Mouse (Mus musculus) kidney, postnatal 0 days (tissue): ENCODE data around the gene Mrpl14. TPM values are rescaled to one million over a fixed set of nuclear protein-coding genes. Genes with fewer than 3 reads are reported as not detected.

Source experiments
- ATAC-seq: fragments of 200-750 bp; cut with Nextera tagmentation; replicated peaks from 2 replicates; pipeline ENCODE4 v1.8.0; 2017; ENCODE audit warnings: low read depth, moderate number of reproducible peaks, moderate TSS enrichment, moderate library complexity; ENCODE audit not compliant: low FRiP score
- DNase-seq: peaks from one replicate; pipeline ENCODE4 v3.0.0-alpha.2; 2016; ENCODE audit warnings: low spot score
- H3K27ac ChIP-seq: fragments of 300-500 bp; sonication (generic); 2 replicates; pipeline ENCODE4 v1.5.1; 2014; ENCODE audit warnings: mild to moderate bottlenecking
- H3K27me3 ChIP-seq: fragments of 300-500 bp; sonication (generic); 2 replicates; pipeline ENCODE4 v1.6.1; 2014; ENCODE audit warnings: low read length, mixed read lengths; ENCODE audit not compliant: insufficient read depth
- H3K36me3 ChIP-seq: fragments of 300-500 bp; sonication (generic); 2 replicates; pipeline ENCODE4 v1.6.1; 2014; ENCODE audit warnings: low read length, mixed read lengths; ENCODE audit not compliant: insufficient read depth
- H3K4me1 ChIP-seq: fragments of 300-500 bp; sonication (generic); replicated peaks from 2 replicates; pipeline ENCODE4 v1.6.1; 2014; ENCODE audit warnings: antibody characterized with exemption, low read length, mixed read lengths; ENCODE audit not compliant: insufficient read depth
- H3K4me2 ChIP-seq: fragments of 300-500 bp; sonication (generic); 2 replicates; pipeline ENCODE4 v1.6.1; 2014; ENCODE audit warnings: mild to moderate bottlenecking, low read length, moderate library complexity, mixed read lengths
- H3K4me3 ChIP-seq: fragments of 300-500 bp; sonication (generic); replicated peaks from 2 replicates; pipeline ENCODE4 v1.5.1; 2014; ENCODE audit warnings: low read depth, low read length
- H3K9ac ChIP-seq: fragments of 300-500 bp; sonication (generic); 2 replicates; pipeline ENCODE4 v1.6.1; 2014; ENCODE audit warnings: low read depth, low read length
- H3K9me3 ChIP-seq: fragments of 300-500 bp; sonication (generic); replicated peaks from 2 replicates; pipeline ENCODE4 v1.6.1; 2016; ENCODE audit warnings: low read length, inconsistent platforms, mixed read lengths
- CTCF ChIP-seq: IDR thresholded peaks from 2 replicates; pipeline ENCODE4 v1.5.1; 2016; ENCODE audit warnings: antibody characterized with exemption, low read depth, mild to moderate bottlenecking, moderate library complexity
- WGBS: fragments of 180-500 bp; shearing (Covaris S2); extraction: QIAGEN DNeasy Blood & Tissue Kit; methylation state at CpG from one replicate; pipeline ENCODE4 v1.1.7; 2014; 5-methylcytosine and 5-hydroxymethylcytosine counted together
- polyA plus RNA-seq: library from polyadenylated mRNA; unstranded; fragments of >200 nt; fragmentation: Nextera tagmentation; extraction: Ambion mirVana; gene quantifications from 2 replicates; pipeline ENCODE4 v1.2.1, GENCODE M21; 2015

Gene Mrpl14
- polyA plus RNA-seq, 1 experiment from 2014 or later, result 160 TPM

GRCm38 (mm10) chr17:45746755-45747154, 60.6 kb downstream of the Mrpl14 start:
- WGBS, result 41% methylated on average over 12 of the region's 12 CpGs
- TF ChIP-seq CTCF, result no peak
- no peak for ATAC-seq

GRCm38 (mm10) chr17:45747293-45747692, 61.2 kb downstream of the Mrpl14 start:
- no peak for DNase-seq
- no peak for TF ChIP-seq CTCF
- WGBS, result 91% methylated on average over 4 of the region's 4 CpGs

More at GRCm38 (mm10) chr17:45746755-45747154, 60.6 kb downstream of the Mrpl14 start:
- H3K9ac ChIP-seq, result no peak overlapping the region
- no peaks in the 10 kb centered on the region for H3K4me1 ChIP-seq
- no peak overlapping the region for H3K4me3 ChIP-seq
- H3K27ac ChIP-seq, result no peak overlapping the region
- no peak for DNase-seq
- H3K27me3 ChIP-seq, result no peaks in the 10 kb centered on the region
- H3K4me2 ChIP-seq, result no peak overlapping the region
- no peaks in the 10 kb centered on the region for H3K36me3 ChIP-seq
- no peaks in the 10 kb centered on the region for H3K9me3 ChIP-seq

More at GRCm38 (mm10) chr17:45747293-45747692, 61.2 kb downstream of the Mrpl14 start:
- H3K9ac ChIP-seq, result no peak overlapping the region
- ATAC-seq, result no peak
- H3K4me3 ChIP-seq, result no peak overlapping the region
- no peak overlapping the region for H3K4me2 ChIP-seq
- H3K36me3 ChIP-seq, result no peaks in the 10 kb centered on the region
- no peaks in the 10 kb centered on the region for H3K27me3 ChIP-seq
- H3K4me1 ChIP-seq, result no peaks in the 10 kb centered on the region
- H3K9me3 ChIP-seq, result no peaks in the 10 kb centered on the region
- no peak overlapping the region for H3K27ac ChIP-seq

Other genes with a start within 250 kb of the Mrpl14 start
- 0.17 and 0.39 TPM in 2 replicates for gene Spats1, start 210.9 kb upstream of the Mrpl14 start, polyA plus RNA-seq
- 11.5 and 13.8 TPM in 2 replicates for gene Aars2, start 179.5 kb upstream of the Mrpl14 start, polyA plus RNA-seq
- 0.07 and 0.15 TPM in 2 replicates for gene Tcte1, start 162.9 kb upstream of the Mrpl14 start, polyA plus RNA-seq
- gene Tmem151b, start 136.6 kb upstream of the Mrpl14 start, polyA plus RNA-seq, result 1.5 and 1.8 TPM in 2 replicates
- gene Nfkbie, start 130.6 kb upstream of the Mrpl14 start, polyA plus RNA-seq, result 4.8 and 5.1 TPM in 2 replicates
- gene Slc35b2, start 122.4 kb upstream of the Mrpl14 start, polyA plus RNA-seq, result 131 and 138 TPM in 2 replicates
- gene Hsp90ab1, start 113.1 kb upstream of the Mrpl14 start, polyA plus RNA-seq, result 1,330 and 1,432 TPM in 2 replicates
- gene Slc29a1, start 86.7 kb upstream of the Mrpl14 start, polyA plus RNA-seq, result 93.6 and 101 TPM in 2 replicates
- gene Mymx, start 84.2 kb upstream of the Mrpl14 start, polyA plus RNA-seq, result 16.7 and 18.4 TPM in 2 replicates
- gene Capn11, start 27.0 kb upstream of the Mrpl14 start, polyA plus RNA-seq, result 0.17 TPM in 1 of 2 replicates, not detected in the other
- gene Tmem63b, start 583 bp downstream of the Mrpl14 start, polyA plus RNA-seq, result 29.6 and 32.7 TPM in 2 replicates
- 0.66 TPM in 1 of 2 replicates, not detected in the other for gene 1600014C23Rik, start 47.5 kb downstream of the Mrpl14 start, polyA plus RNA-seq